Mouse (Mus musculus): ENCODE measurements around the gene Os9. TPM values are rescaled to one million over a fixed set of nuclear protein-coding genes. Genes with fewer than 3 reads are reported as not detected.

Os9 gene
- polyA plus RNA-seq, 1 experiment from 2014 or later, result 81.4 TPM

GRCm38 (mm10) chr10:127129431-127129830 lies 8.5 kb upstream of the Os9 start:
- DNase-seq (no peak), ATAC-seq (no peak)
- H3K4me2 ChIP-seq (ENCODE audit: low read depth, low read length), result no peak overlapping the region
- peaks cover 29% of the 10 kb centered on the region for H3K4me1 ChIP-seq (ENCODE audit: insufficient read depth)
- 37% methylated on average over 4 of the region's 4 CpGs for WGBS (ENCODE audit: insufficient replicate concordance)
- H3K27me3 ChIP-seq (ENCODE audit: insufficient read depth, low read length), result no peaks in the 10 kb centered on the region
- no peak overlapping the region for H3K9ac ChIP-seq (replicated peaks)
- H3K4me3 ChIP-seq (ENCODE audit: low read depth, low read length), result no peak overlapping the region
- H3K27ac ChIP-seq (ENCODE audit: low read depth), result no peak overlapping the region
- no peaks in the 10 kb centered on the region for H3K36me3 ChIP-seq (replicated peaks; ENCODE audit: insufficient read depth, low read length)
- TF ChIP-seq EP300 (IDR thresholded peaks at IDR 0.05; ENCODE audit: low read depth) (no peak), CTCF (IDR thresholded peaks at IDR 0.05; ENCODE audit: low read depth) (no peak)
- H3K9me3 ChIP-seq (ENCODE audit: low read length), result no peaks in the 10 kb centered on the region

DNA sequence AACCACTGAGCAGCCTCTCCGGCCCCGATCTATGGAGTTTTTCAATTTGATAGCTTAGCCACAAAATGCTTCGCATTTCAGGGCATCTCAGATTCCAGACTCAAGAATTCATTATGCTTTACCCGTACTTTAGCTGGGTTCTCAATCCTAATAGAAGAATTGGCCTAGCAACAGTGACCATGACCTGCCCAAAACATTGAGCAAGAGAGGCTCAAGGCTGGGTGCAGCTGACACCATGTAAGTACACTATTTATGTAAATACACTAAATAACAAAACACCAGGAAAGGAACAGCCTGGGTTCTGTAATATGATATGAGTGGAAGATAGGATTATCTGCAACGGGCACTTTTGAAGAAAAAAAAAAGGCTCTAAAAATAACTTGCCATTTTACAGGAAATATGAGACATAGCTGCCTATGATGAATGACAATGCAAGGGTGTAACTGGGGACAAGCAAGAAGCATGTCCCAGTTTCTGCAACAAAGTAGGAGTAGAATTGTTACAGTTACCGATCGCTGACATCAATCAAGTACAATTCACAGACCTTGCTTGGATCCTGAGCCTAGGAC lies 6.9 kb upstream of the Os9 start:
- H3K27me3 ChIP-seq (ENCODE audit: insufficient read depth, low read length), result no peaks in the 10 kb centered on the region
- peaks cover 35% of the 10 kb centered on the region for H3K4me1 ChIP-seq (ENCODE audit: insufficient read depth)
- ATAC-seq (no peak), DNase-seq (no peak)
- H3K9me3 ChIP-seq (ENCODE audit: low read length), result no peaks in the 10 kb centered on the region
- H3K36me3 ChIP-seq (replicated peaks; ENCODE audit: insufficient read depth, low read length), result no peaks in the 10 kb centered on the region
- TF ChIP-seq CTCF (IDR thresholded peaks at IDR 0.05; ENCODE audit: low read depth), result no peak
- TF ChIP-seq EP300 (IDR thresholded peaks at IDR 0.05; ENCODE audit: low read depth), result peak; percentile 42; the same call in 1 of the 2 replicates
- WGBS (ENCODE audit: insufficient replicate concordance), result 47% methylated on average over 7 of the region's 7 CpGs
- H3K4me3 ChIP-seq (ENCODE audit: low read depth, low read length), result no peak overlapping the region
- no peak overlapping the region for H3K4me2 ChIP-seq (ENCODE audit: low read depth, low read length)
- no peak overlapping the region for H3K27ac ChIP-seq (ENCODE audit: low read depth)
- H3K9ac ChIP-seq (replicated peaks), result no peak overlapping the region

- WGBS (ENCODE audit: insufficient replicate concordance), result 32% methylated on average over 5 of the region's 5 CpGs
- no peak for ATAC-seq
- no peak overlapping the region for H3K9ac ChIP-seq (replicated peaks)
- no peak for DNase-seq
- peak overlapping the region; percentile 45; the same call in 1 of the 2 replicates for H3K27ac ChIP-seq (ENCODE audit: low read depth)
- H3K4me2 ChIP-seq (ENCODE audit: low read depth, low read length), result no peak overlapping the region
- peak; percentile 36 for TF ChIP-seq EP300 (IDR thresholded peaks at IDR 0.05; ENCODE audit: low read depth)
- TF ChIP-seq CTCF (IDR thresholded peaks at IDR 0.05; ENCODE audit: low read depth), result no peak
- H3K4me3 ChIP-seq (ENCODE audit: low read depth, low read length), result no peak overlapping the region
- H3K9me3 ChIP-seq (ENCODE audit: low read length), result no peaks in the 10 kb centered on the region
- H3K27me3 ChIP-seq (ENCODE audit: insufficient read depth, low read length), result no peaks in the 10 kb centered on the region
- peaks cover 40% of the 10 kb centered on the region for H3K4me1 ChIP-seq (ENCODE audit: insufficient read depth)
- H3K36me3 ChIP-seq (replicated peaks; ENCODE audit: insufficient read depth, low read length), result no peaks in the 10 kb centered on the region
Observed at GRCm38 (mm10) chr10:127126579-127126978, 5.6 kb upstream of the Os9 start.

DNA sequence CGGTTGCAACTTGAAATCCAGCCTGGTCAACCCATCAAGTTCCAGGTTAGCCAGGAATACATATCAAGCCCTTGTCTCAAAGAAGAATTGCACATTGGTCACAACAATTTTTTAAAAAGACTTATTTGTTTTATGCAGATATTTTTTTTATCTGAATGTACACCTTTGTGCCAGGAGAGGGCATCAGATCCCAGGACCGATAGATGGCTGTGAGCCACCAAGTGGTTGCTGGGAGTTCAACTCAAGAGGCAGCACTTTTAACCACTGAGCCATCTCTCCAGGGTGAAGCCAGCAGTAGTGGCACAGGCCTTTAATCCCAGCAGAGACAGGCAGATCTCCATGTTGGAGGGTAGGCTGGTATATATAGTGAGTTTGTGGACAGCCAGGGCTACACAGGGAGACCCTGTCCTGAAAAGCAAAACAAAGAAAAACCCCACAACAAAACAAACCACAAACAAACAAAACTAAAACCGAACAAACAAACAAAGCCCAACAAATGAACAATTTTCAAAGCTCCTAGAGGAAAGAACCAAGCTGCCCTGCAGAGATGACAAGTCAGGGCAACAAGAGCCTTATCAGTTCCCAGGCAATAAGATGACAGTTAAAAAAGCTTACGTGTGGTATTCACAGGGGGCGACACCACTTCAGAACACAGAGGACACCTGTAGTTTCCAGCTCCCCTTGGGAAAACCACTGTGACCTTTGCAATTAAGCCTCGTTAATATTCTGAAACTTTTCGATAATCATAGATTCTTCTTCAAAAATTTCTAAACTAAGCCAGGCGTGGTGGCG lies 4.5 kb upstream of the Os9 start:
- peaks cover 40% of the 10 kb centered on the region for H3K4me1 ChIP-seq (ENCODE audit: insufficient read depth)
- WGBS (ENCODE audit: insufficient replicate concordance), result 50% methylated on average over 9 of the region's 9 CpGs
- H3K27ac ChIP-seq (ENCODE audit: low read depth), result peak overlapping the region; percentile 62
- no peaks in the 10 kb centered on the region for H3K36me3 ChIP-seq (replicated peaks; ENCODE audit: insufficient read depth, low read length)
- no peak overlapping the region for H3K4me2 ChIP-seq (ENCODE audit: low read depth, low read length)
- DNase-seq (peak; percentile 37), ATAC-seq (no peak)
- TF ChIP-seq CTCF (IDR thresholded peaks at IDR 0.05; ENCODE audit: low read depth) (peak; percentile 72), EP300 (IDR thresholded peaks at IDR 0.05; ENCODE audit: low read depth) (peak; percentile 55; the same call in 1 of the 2 replicates)
- H3K27me3 ChIP-seq (ENCODE audit: insufficient read depth, low read length), result no peaks in the 10 kb centered on the region
- no peaks in the 10 kb centered on the region for H3K9me3 ChIP-seq (ENCODE audit: low read length)
- no peak overlapping the region for H3K9ac ChIP-seq (replicated peaks)
- no peak overlapping the region for H3K4me3 ChIP-seq (ENCODE audit: low read depth, low read length)

- peak overlapping the region; percentile 37; the same call in 1 of the 2 replicates for H3K9ac ChIP-seq (replicated peaks)
- no peak for TF ChIP-seq EP300 (IDR thresholded peaks at IDR 0.05; ENCODE audit: low read depth)
- peak; percentile 86 for TF ChIP-seq CTCF (IDR thresholded peaks at IDR 0.05; ENCODE audit: low read depth)
- WGBS (ENCODE audit: insufficient replicate concordance), result 9% methylated on average over 4 of the region's 4 CpGs
- DNase-seq, result peak; percentile 78
- peaks cover 47% of the 10 kb centered on the region for H3K4me1 ChIP-seq (ENCODE audit: insufficient read depth)
- H3K4me2 ChIP-seq (ENCODE audit: low read depth, low read length), result peak overlapping the region; percentile 70
- H3K4me3 ChIP-seq (ENCODE audit: low read depth, low read length), result peak overlapping the region; percentile 31
- no peaks in the 10 kb centered on the region for H3K9me3 ChIP-seq (ENCODE audit: low read length)
- H3K27me3 ChIP-seq (ENCODE audit: insufficient read depth, low read length), result no peaks in the 10 kb centered on the region
- H3K27ac ChIP-seq (ENCODE audit: low read depth), result peak overlapping the region; percentile 66; the same call in 1 of the 2 replicates
- H3K36me3 ChIP-seq (replicated peaks; ENCODE audit: insufficient read depth, low read length), result peaks cover 12% of the 10 kb centered on the region
- no peak for ATAC-seq
Observed at GRCm38 (mm10) chr10:127123436-127123805, 2.5 kb upstream of the Os9 start.

DNA sequence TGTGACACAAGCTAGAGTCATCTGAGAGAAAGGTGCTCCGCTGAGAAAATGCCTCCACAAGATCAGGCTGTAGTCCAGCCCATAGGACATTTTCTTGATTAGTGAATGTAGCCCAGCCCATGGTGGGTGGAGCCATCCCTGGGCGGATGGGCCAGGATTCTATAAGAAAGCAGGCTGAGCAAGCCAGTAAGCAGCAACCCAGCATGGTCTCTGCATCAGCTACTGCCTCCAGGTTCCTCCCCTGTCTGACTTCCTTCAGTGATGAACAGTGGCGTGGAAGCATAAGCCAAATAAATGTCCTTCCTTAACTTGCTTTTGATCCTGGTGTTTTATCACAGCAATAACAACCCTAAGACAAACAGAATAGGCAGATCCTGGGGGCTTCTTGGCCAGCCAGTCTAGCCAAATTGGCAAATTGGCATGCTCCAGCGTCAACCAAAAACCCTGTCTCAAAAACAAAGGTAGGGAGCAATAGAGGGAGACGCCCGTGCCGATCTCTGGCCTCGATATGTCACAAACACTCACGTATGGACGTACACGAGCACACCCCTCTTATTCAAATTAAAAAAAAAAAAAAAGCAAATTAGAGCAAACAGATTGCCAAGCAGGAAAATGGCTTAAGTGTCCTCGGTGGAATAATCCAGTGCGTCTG lies 2.0 kb upstream of the Os9 start:
- Histone ChIP-seq H3K4me1 (ENCODE audit: insufficient read depth) (peaks cover 43% of the 10 kb centered on the region), H3K4me2 (ENCODE audit: low read depth, low read length) (peak overlapping the region; percentile 70), H3K9me3 (ENCODE audit: low read length) (no peaks in the 10 kb centered on the region), H3K9ac (replicated peaks) (peak overlapping the region; percentile 37; the same call in 1 of the 2 replicates), H3K27ac (ENCODE audit: low read depth) (peak overlapping the region; percentile 66; the same call in 1 of the 2 replicates), H3K4me3 (ENCODE audit: low read depth, low read length) (peak overlapping the region; percentile 31), H3K36me3 (replicated peaks; ENCODE audit: insufficient read depth, low read length) (peaks cover 14% of the 10 kb centered on the region), H3K27me3 (ENCODE audit: insufficient read depth, low read length) (no peaks in the 10 kb centered on the region)
- no peak for TF ChIP-seq EP300 (IDR thresholded peaks at IDR 0.05; ENCODE audit: low read depth)
- no peak for TF ChIP-seq CTCF (IDR thresholded peaks at IDR 0.05; ENCODE audit: low read depth)
- 22% methylated on average over 13 of the region's 13 CpGs for WGBS (ENCODE audit: insufficient replicate concordance)
- DNase-seq (peak; percentile 76), ATAC-seq (peak; percentile 18; the same call in 1 of the 2 replicates)
